Mouse (Mus musculus) liver, embryonic 18 days (tissue): ENCODE data around the gene Fam133b. TPM values are rescaled to one million over a fixed set of nuclear protein-coding genes. Genes with fewer than 3 reads are reported as not detected.

ENCODE experiments used
- polyA plus RNA-seq: library from polyadenylated mRNA; depleted of rRNA; stranded (reverse); fragments of >200 nt; gene quantifications from 2 replicates; pipeline ENCODE4 v1.2.3, GENCODE M21; 2012; rRNA removed

The Fam133b gene
- 8.0 and 8.3 TPM in 2 replicates for polyA plus RNA-seq

GRCm38 (mm10) chr5:3543629-3544479 is at the start of gene Fam133b:
Fam133b (plus strand) TSS chr5:3543833.

GRCm38 (mm10) chr5:3571266-3571665 is 27.6 kb downstream of the Fam133b start, which contains the start of gene 1700109H08Rik:
1700109H08Rik (plus strand) TSS chr5:3571566.

DNA sequence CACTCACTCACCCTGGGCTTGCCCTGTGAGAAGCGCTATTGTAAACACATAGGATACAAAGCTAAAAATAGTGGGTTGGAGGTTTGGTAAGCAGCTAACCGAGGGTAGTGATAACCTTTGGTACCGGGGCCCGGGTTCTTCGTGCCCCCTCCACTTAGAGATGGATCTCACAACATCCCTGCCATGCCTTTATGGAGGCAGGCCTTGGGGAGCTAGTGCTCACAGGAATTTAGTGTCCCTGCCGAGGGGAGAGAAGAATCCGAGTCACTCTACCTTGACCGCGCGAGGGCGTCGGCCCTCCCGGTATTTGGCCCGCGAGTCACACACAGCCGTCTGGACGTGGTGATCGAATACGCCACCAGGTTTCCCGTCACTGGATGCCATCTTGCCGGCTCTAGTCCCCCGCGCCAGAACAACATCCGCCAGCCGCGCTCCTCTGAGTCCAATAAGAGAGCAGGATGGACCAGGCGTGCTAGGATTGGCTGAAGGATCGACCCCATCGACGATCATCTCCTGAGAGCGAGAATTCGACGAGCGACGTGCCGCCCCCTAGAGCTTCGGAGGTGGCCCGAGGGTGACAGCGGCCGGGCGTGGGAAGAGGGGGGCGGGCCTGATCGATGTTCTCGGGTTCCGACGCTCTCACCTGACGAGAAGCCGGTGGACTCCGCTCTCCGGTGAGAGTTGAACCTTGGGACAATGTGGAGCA is 52.2 kb downstream of the Fam133b start, which contains the start of gene Pex1:
Gene Pex1, plus strand, starts transcription at position 374 of the 706 bp plus-strand sequence.

DNA sequence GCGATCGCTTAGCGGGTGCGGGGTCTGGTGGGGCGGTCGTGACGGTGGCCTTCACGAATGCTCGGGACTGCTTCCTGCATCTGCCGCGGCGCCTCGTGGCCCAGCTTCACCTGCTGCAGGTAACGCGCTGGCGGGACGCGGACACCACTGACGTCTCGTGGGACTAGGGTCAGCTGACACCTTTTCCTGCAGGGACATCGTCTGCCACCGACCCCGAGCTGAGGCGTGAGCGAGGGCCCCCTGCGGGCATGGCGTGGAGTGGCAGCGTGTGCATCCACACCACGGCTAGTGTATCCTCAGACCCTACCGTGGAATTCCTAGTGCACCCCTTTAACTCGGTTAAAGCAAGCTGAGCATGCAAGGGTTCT is 52.8 kb downstream of the Fam133b start, which contains the start of gene Rbm48:
Gene Rbm48, minus strand, starts transcription at position 187 of the 368 bp plus-strand sequence.

Other genes starting within 250 kb of the Fam133b start
- 4.9 and 6.9 TPM in 2 replicates for gene Cdk6, start 202.3 kb upstream of the Fam133b start, polyA plus RNA-seq
- gene 1700109H08Rik, start 27.7 kb downstream of the Fam133b start, polyA plus RNA-seq, result 1.3 and 1.4 TPM in 2 replicates
- 7.5 and 7.6 TPM in 2 replicates for gene Pex1, start 52.2 kb downstream of the Fam133b start, polyA plus RNA-seq
- 3.1 and 4.1 TPM in 2 replicates for gene Rbm48, start 52.8 kb downstream of the Fam133b start, polyA plus RNA-seq
- not detected in 2 replicates for gene Tmbim7, start 107.3 kb downstream of the Fam133b start, polyA plus RNA-seq
- 24.6 and 25.6 TPM in 2 replicates for gene Gatad1, start 113.4 kb downstream of the Fam133b start, polyA plus RNA-seq